Comparison of ENCODE assay signal across 21 mouse cellular contexts in genomic region chr7:126039847-126040246, GRCm38 (mm10). TPM values are rescaled to one million over a fixed set of nuclear protein-coding genes. Genes with fewer than 3 reads are reported as not detected.
DNase-seq lines count a peak whose midpoint lies in the region; ATAC-seq lines count a peak whose summit lies in the region.
"Had no signal": no experiment of that assay in that cellular context is flagged by ENCODE, and none has a peak within 500 bp of the region (broad histone marks: within the 10 kb centered on the region; RNA-seq: fewer than 3 reads in every experiment).

No protein-coding gene starts in this region.

- H3K36me3 ChIP-seq in heart, embryonic 10.5 days, result no peaks in the 10 kb centered on the region
- H3K36me3 ChIP-seq in lung, embryonic 15.5 days, result no peaks in the 10 kb centered on the region
- no peaks in the 10 kb centered on the region for H3K36me3 ChIP-seq in hindbrain, embryonic 13.5 days
- no peaks in the 10 kb centered on the region for H3K36me3 ChIP-seq in liver, embryonic 15.5 days (replicated peaks)
- H3K36me3 ChIP-seq: embryonic facial prominence, embryonic 15.5 days; forebrain, embryonic 10.5 days had no signal

- 0 out of 2 replicates have a peak, but pooled peaks cover 3% of the 10 kb centered on the region for H3K27me3 ChIP-seq in heart, embryonic 10.5 days (ENCODE audit: insufficient read depth, poor library complexity, severe bottlenecking)
- H3K27me3 ChIP-seq in lung, embryonic 15.5 days, result no peaks in the 10 kb centered on the region
- H3K27me3 ChIP-seq in hindbrain, embryonic 13.5 days, result 0 out of 2 replicates have a peak, but pooled peaks cover 4% of the 10 kb centered on the region
- no peaks in the 10 kb centered on the region for H3K27me3 ChIP-seq in liver, embryonic 15.5 days
- H3K27me3 ChIP-seq: embryonic facial prominence, embryonic 15.5 days had no signal

- H3K4me2 ChIP-seq in lung, embryonic 15.5 days, result no peak overlapping the region
- no peak overlapping the region for H3K4me2 ChIP-seq in hindbrain, embryonic 13.5 days
- H3K4me2 ChIP-seq in liver, embryonic 15.5 days, result peak overlapping the region; percentile 25
- H3K4me2 ChIP-seq: embryonic facial prominence, embryonic 15.5 days had no signal

- H3K4me3 ChIP-seq in heart, embryonic 10.5 days, result no peak overlapping the region
- H3K4me3 ChIP-seq in lung, embryonic 15.5 days, result no peak overlapping the region
- H3K4me3 ChIP-seq in hindbrain, embryonic 13.5 days, result no peak overlapping the region
- H3K4me3 ChIP-seq in liver, embryonic 15.5 days (replicated peaks), result no peak overlapping the region
- H3K4me3 ChIP-seq: embryonic facial prominence, embryonic 15.5 days; forebrain, embryonic 10.5 days had no signal

- no peak for ATAC-seq in lung, embryonic 15.5 days (ENCODE audit: borderline replicate concordance, extremely low read depth, low FRiP score, low TSS enrichment)
- ATAC-seq in hindbrain, embryonic 13.5 days (ENCODE audit: low FRiP score), result no peak
- no peak for ATAC-seq in liver, embryonic 15.5 days (ENCODE audit: insufficient read depth)

- DNase-seq in heart, embryonic 10.5 days (ENCODE audit: low spot score), result no peak
- no peak for DNase-seq in heart, adult 9 months (ENCODE audit: low spot score in 2 of 2)
- DNase-seq in lung, postnatal 36 days, result no peak
- no peak for DNase-seq in yolk sac, embryonic 10.5 days (ENCODE audit: low spot score)
- no peak for DNase-seq in gastrocnemius, adult 8-10 months (ENCODE audit: low spot score in 2 of 2)
- DNase-seq: adrenal gland, adult 2 months; embryo, embryonic 11 days; gastrocnemius, postnatal 14 days; heart, postnatal 36 days; kidney, adult 11 months; kidney, postnatal 14 days; retina, postnatal 1 day; right cerebral cortex, postnatal 4 days had no signal

- H3K4me1 ChIP-seq in heart, embryonic 10.5 days, result peaks cover 70% of the 10 kb centered on the region
- peaks cover 40% of the 10 kb centered on the region for H3K4me1 ChIP-seq in lung, embryonic 15.5 days
- peaks cover 41% of the 10 kb centered on the region for H3K4me1 ChIP-seq in hindbrain, embryonic 13.5 days (replicated peaks)
- peaks cover 63% of the 10 kb centered on the region for H3K4me1 ChIP-seq in liver, embryonic 15.5 days (replicated peaks)

- peak overlapping the region; percentile 82; the same call in 1 of the 2 replicates for H3K27ac ChIP-seq in heart, embryonic 10.5 days
- H3K27ac ChIP-seq in lung, embryonic 15.5 days, result peak overlapping the region; percentile 78
- H3K27ac ChIP-seq in hindbrain, embryonic 13.5 days, result peak overlapping the region; percentile 90
- H3K27ac ChIP-seq in liver, embryonic 15.5 days (replicated peaks), result peak overlapping the region; percentile 87
- H3K27ac ChIP-seq: macrophage had no signal

- WGBS in heart, embryonic 10.5 days, result 81% methylated on average over 5 of the region's 5 CpGs
- WGBS in lung, embryonic 15.5 days, result 84% methylated on average over 5 of the region's 5 CpGs
- 91% methylated on average over 5 of the region's 5 CpGs for WGBS in hindbrain, embryonic 13.5 days
- WGBS in liver, embryonic 15.5 days (ENCODE audit: insufficient replicate concordance), result 55% methylated on average over 5 of the region's 5 CpGs

- H3K9ac ChIP-seq in lung, embryonic 15.5 days, result no peak overlapping the region
- H3K9ac ChIP-seq in hindbrain, embryonic 13.5 days, result no peak overlapping the region
- H3K9ac ChIP-seq in liver, embryonic 15.5 days, result no peak overlapping the region; the same call in 1 of the 2 replicates
- H3K9ac ChIP-seq: embryonic facial prominence, embryonic 15.5 days had no signal

- H3K9me3 ChIP-seq in heart, embryonic 10.5 days, result no peaks in the 10 kb centered on the region
- no peaks in the 10 kb centered on the region for H3K9me3 ChIP-seq in lung, embryonic 15.5 days
- no peaks in the 10 kb centered on the region; the same call in 1 of the 2 replicates for H3K9me3 ChIP-seq in hindbrain, embryonic 13.5 days
- H3K9me3 ChIP-seq in liver, embryonic 15.5 days (replicated peaks), result no peaks in the 10 kb centered on the region
- H3K9me3 ChIP-seq: embryonic facial prominence, embryonic 15.5 days had no signal

RNA-seq across cellular contexts. Expression of gene Gsg1l, which starts 42.4 kb away (rescaled TPM):
- 3.1 and 7.2 TPM in 2 replicates for polyA plus RNA-seq in heart, embryonic 10.5 days (2016; fragmentation: Nextera tagmentation; extraction: Ambion mirVana)
- 2.9 and 3.2 TPM in 2 replicates for polyA plus RNA-seq in lung, embryonic 15.5 days (2015; fragmentation: Nextera tagmentation; extraction: Ambion mirVana)
- polyA plus RNA-seq in hindbrain, embryonic 13.5 days (2015; fragmentation: Nextera tagmentation; extraction: Ambion mirVana), result 7.1 and 8.8 TPM in 2 replicates
- 0.02 and 0.09 TPM in 2 replicates for polyA plus RNA-seq in liver, embryonic 15.5 days (2015; fragmentation: Nextera tagmentation; extraction: Ambion mirVana)
- total RNA-seq in gastrocnemius, adult 8-10 months (2022), result under 1 TPM in 1 of 4 experiments, not detected in 3; 0.07 TPM
- total RNA-seq: monocyte, adult 5-6 weeks; neutrophil, adult 5-6 weeks had no signal
